Mouse (Mus musculus): ENCODE measurements at regions not wholly inside any gene's neighbourhood (a gene's known extent, or its start where the extent isn't known, plus 50 kb on each side); places are given as distances from the start of the nearest gene placed in this dataset.

GRCm38 (mm10) chr17:51528161-51528560 lies 304.9 kb downstream of the Satb1 start:
- DNase-seq (ENCODE audit: low spot score), result no peak

GRCm38 (mm10) chr17:51526881-51527280 lies 306.2 kb downstream of the Satb1 start:
- no peak for DNase-seq (ENCODE audit: low spot score)

- DNase-seq (ENCODE audit: low spot score), result no peak
Observed at GRCm38 (mm10) chr17:51526464-51526863, 306.6 kb downstream of the Satb1 start.

GRCm38 (mm10) chr17:51526021-51526420 lies 307.1 kb downstream of the Satb1 start:
- no peak for DNase-seq (ENCODE audit: low spot score)

GRCm38 (mm10) chr17:51525219-51525618 lies 307.9 kb downstream of the Satb1 start:
- DNase-seq (ENCODE audit: low spot score), result no peak

- DNase-seq (ENCODE audit: low spot score), result no peak
Observed at GRCm38 (mm10) chr17:51511917-51512316, 321.2 kb downstream of the Satb1 start.

GRCm38 (mm10) chr17:51500751-51501150 lies 321.6 kb upstream of the Tbc1d5 start:
- no peak for DNase-seq (ENCODE audit: low spot score)

GRCm38 (mm10) chr17:51499541-51499940 lies 320.4 kb upstream of the Tbc1d5 start:
- no peak for DNase-seq (ENCODE audit: low spot score)

- DNase-seq (ENCODE audit: low spot score), result no peak
Observed at GRCm38 (mm10) chr17:51495038-51495437, 315.9 kb upstream of the Tbc1d5 start.

- DNase-seq (ENCODE audit: low spot score), result no peak
Observed at GRCm38 (mm10) chr17:51489386-51489785, 310.2 kb upstream of the Tbc1d5 start.

GRCm38 (mm10) chr17:51487918-51488445 lies 308.8 kb upstream of the Tbc1d5 start:
- no peak for DNase-seq (ENCODE audit: low spot score)

GRCm38 (mm10) chr17:51477810-51478209 lies 298.7 kb upstream of the Tbc1d5 start:
- no peak for DNase-seq (ENCODE audit: low spot score)

- DNase-seq (ENCODE audit: low spot score), result no peak
Observed at GRCm38 (mm10) chr17:51477404-51477803, 298.3 kb upstream of the Tbc1d5 start.

GRCm38 (mm10) chr17:51462137-51462880 lies 283.2 kb upstream of the Tbc1d5 start:
- DNase-seq (ENCODE audit: low spot score), result no peak

- DNase-seq (ENCODE audit: low spot score), result no peak
Observed at GRCm38 (mm10) chr17:51461248-51461647, 282.1 kb upstream of the Tbc1d5 start.

GRCm38 (mm10) chr17:51459119-51459518 lies 280.0 kb upstream of the Tbc1d5 start:
- DNase-seq (ENCODE audit: low spot score), result no peak

- DNase-seq (ENCODE audit: low spot score), result no peak
Observed at GRCm38 (mm10) chr17:51415746-51416145, 236.6 kb upstream of the Tbc1d5 start.

GRCm38 (mm10) chr17:51414304-51414703 lies 235.2 kb upstream of the Tbc1d5 start:
- DNase-seq (ENCODE audit: low spot score), result no peak

GRCm38 (mm10) chr17:51413741-51414140 lies 234.6 kb upstream of the Tbc1d5 start:
- no peak for DNase-seq (ENCODE audit: low spot score)

- DNase-seq (ENCODE audit: low spot score), result no peak
Observed at GRCm38 (mm10) chr17:51411545-51412094, 232.5 kb upstream of the Tbc1d5 start.

GRCm38 (mm10) chr17:51408894-51409293 lies 229.7 kb upstream of the Tbc1d5 start:
- no peak for DNase-seq (ENCODE audit: low spot score)

- no peak for DNase-seq (ENCODE audit: low spot score)
Observed at GRCm38 (mm10) chr17:51408367-51408766, 229.2 kb upstream of the Tbc1d5 start.

GRCm38 (mm10) chr17:51407046-51407445 lies 227.9 kb upstream of the Tbc1d5 start:
- DNase-seq (ENCODE audit: low spot score), result no peak

GRCm38 (mm10) chr17:51405059-51405458 lies 225.9 kb upstream of the Tbc1d5 start:
- DNase-seq (ENCODE audit: low spot score), result no peak

All from urinary bladder, postnatal 25 days (tissue).